Mouse (Mus musculus) heart, postnatal 10 days (tissue): Measurements from ENCODE around the gene Garnl3. TPM values are rescaled to one million over a fixed set of nuclear protein-coding genes. Genes with fewer than 3 reads are reported as not detected.

Experiments
- DNase-seq, 2 experiments: peaks; one replicate each; pipeline ENCODE4 v3.0.0; 2021
- intact Hi-C: fragments of 180-260 bp; cut with DNase I; formaldehyde crosslinking; loops from one replicate; pipeline ENCODE4 v1.15.1; 2025
- total RNA-seq, 2 experiments: library from RNA; stranded (reverse); gene quantifications; 2 replicates each; pipeline ENCODE4 v1.2.3; 2021

Garnl3 gene
- total RNA-seq, 2 experiments from 2014 or later: 9.2 to 9.9 TPM

GRCm38 (mm10) chr2:32982700-32983099 is 148.8 kb downstream of the Garnl3 start:
- DNase-seq: peak in 1 of 2 experiments; percentile 36

GRCm38 (mm10) chr2:32981725-32982271 is 149.7 kb downstream of the Garnl3 start, which contains the start of gene Slc2a8:
Slc2a8 (minus strand) TSS chr2:32982083.
- intact Hi-C loops: no loop called here
- peak; percentile 95 to 96 for DNase-seq

More at GRCm38 (mm10) chr2:32982700-32983099, 148.8 kb downstream of the Garnl3 start:
- intact Hi-C loops: no loop called here

DNA sequence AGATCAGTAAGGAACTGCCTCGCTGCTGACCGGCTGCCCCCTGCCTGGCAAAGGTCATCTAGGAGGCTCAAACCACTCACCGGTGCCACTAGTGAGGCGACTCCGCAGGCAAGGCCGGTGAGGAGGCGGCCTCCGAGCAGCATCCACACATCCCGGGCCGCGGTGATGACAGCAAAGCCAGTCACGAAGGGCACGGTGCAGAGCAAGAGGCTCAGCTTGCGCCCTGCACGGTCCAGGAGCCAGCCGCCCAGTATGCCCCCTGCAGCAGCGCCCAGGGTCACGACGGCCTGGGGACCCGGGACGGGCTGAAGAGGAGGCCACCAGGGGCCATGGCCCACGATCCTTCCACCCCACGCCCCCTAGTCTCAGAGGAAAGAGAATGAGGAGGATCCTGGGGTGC is 150.2 kb downstream of the Garnl3 start:
- intact Hi-C loops: no loop called here
- no peak for DNase-seq

DNA sequence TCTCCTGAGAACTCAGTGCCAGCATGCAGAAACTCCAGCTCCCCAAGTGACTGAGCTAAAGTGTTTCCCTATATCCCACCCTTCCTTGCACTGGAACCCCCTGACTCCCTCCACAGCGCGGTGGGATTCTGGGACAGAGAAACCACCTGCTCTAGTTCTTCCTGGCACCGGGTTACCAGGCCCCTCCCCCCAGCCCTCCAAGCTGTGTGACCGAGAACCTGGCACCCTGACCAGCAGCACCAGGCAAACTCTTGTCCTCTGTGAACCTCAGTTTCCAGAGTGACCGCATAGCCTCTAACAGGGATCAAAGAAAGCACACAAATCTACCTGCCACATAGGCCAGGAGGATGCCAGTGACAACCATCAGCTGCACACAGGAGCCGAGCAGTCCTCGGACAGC is 151.8 kb downstream of the Garnl3 start:
- no peak for DNase-seq
- intact Hi-C loops: no loop called here

GRCm38 (mm10) chr2:32978675-32979074 is 152.8 kb downstream of the Garnl3 start:
- intact Hi-C loops: no loop called here

GRCm38 (mm10) chr2:32977114-32977513 is 154.3 kb downstream of the Garnl3 start:
- no peak for DNase-seq
- intact Hi-C loops: no loop called here

More at GRCm38 (mm10) chr2:32978675-32979074, 152.8 kb downstream of the Garnl3 start:
- DNase-seq: no peak

GRCm38 (mm10) chr2:32974216-32974615 is 157.2 kb downstream of the Garnl3 start:
- intact Hi-C loops: no loop called here
- DNase-seq: no peak

GRCm38 (mm10) chr2:32971235-32971634 is 160.2 kb downstream of the Garnl3 start:
- intact Hi-C loops: no loop called here
- DNase-seq: no peak

DNA sequence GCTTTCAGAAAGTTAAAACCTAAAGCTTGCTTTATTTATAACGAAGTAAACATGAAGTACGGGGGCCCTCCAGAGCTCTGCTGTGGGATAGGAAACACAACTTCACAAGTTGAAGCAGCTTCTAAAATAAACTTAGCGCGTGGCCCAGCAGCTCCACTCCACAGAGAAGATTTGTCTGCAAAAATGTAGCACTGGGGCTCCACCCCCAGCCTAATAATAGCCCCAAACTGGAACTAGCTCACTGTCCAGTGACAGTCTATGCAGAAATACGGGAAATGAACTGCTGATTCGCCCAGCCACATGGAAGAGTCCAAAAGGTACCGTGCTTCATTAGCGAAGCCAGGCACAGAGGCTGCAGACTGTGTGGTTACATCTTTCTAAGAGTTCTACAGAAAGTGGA is 162.1 kb downstream of the Garnl3 start:
- peak; percentile 69 to 73 for DNase-seq
- intact Hi-C loops: no loop called here

DNA sequence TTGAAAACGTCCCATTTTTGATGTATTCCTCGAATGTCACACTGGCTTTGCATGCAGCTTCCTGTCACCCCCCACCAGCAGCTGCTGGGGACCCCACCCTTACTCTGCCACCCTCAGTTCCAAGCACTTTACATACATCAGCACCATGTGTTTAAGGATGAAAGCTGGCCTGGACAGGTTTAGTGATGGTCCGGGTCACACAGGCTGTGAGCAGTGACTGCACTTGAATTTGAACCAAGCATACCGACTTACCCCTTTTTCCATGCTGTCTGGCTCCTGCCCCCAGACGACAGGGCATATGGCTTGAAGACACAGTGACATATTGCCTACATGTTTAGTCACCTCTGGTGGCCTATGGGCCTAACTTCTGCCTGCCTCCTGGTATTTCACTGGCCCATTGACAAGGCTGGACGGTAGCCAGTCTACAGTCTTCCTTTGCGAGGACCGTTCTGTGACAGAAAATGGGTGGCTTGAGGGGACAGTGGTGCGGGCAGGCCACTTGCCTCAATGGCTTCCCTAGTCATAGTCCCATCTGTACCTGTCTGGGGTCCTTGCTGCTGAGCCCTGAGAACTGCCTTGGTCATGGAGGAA is 163.3 kb downstream of the Garnl3 start:
- peak in 1 of 2 experiments; percentile 44 for DNase-seq
- intact Hi-C loops: no loop called here

DNA sequence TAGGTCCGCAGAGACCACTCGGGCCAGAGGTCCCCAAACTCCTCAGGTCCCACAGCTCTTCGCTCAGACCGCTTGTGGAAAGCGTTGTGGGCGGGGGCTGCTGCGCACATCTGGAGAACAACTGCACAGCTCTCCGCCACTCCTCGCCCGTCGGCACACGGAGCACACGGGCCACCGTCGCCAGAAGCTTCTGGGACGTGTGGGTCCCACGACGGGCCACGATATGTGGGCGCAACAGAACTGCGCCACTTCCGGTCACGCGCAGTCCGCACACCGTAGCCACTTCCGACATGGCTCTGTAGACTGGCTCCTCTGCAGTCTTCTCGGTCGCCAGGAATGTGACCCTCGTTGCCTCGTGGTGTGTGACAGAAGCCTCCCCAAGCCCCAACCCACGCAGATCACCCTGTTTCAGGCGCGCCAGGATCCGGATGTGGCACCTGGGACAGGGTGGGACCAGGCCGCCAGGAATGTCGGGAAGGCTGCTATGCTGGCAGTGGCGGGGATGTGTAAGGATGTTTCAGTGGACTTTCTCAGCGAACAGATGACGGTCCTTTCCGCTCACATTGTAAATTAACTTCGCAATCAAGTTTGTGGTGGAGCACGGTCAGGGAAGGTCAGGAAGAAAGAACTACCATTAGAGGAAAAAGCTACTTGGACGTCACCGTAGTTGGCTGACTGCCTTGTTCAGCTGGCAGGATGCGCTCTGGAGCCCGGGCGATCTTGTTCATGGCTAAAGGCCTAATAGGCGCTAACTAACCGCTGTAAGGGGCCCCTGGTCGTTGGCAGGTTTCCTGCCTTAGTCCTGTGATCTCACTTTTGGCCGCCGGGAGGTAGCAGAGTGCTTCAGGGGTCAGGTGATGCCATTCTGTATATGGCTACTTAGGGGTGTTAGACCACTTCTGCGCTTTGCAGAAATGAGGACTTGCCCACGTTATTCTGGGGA is 164.5 kb downstream of the Garnl3 start:
- intact Hi-C loops: no loop called here

GRCm38 (mm10) chr2:32966184-32966688 is 165.2 kb downstream of the Garnl3 start:
- no peak for DNase-seq
- intact Hi-C loops: no loop called here

More for the DNA sequence above, 164.5 kb downstream of the Garnl3 start:
- peak; percentile 90 to 93 for DNase-seq

GRCm38 (mm10) chr2:32965511-32966183 is 165.8 kb downstream of the Garnl3 start:
- intact Hi-C loops: no loop called here
- DNase-seq: no peak

- intact Hi-C loops: no loop called here
- no peak for DNase-seq
These were observed 166.6 kb downstream of the Garnl3 start for GRCm38 (mm10) chr2:32964659-32965457.

DNA sequence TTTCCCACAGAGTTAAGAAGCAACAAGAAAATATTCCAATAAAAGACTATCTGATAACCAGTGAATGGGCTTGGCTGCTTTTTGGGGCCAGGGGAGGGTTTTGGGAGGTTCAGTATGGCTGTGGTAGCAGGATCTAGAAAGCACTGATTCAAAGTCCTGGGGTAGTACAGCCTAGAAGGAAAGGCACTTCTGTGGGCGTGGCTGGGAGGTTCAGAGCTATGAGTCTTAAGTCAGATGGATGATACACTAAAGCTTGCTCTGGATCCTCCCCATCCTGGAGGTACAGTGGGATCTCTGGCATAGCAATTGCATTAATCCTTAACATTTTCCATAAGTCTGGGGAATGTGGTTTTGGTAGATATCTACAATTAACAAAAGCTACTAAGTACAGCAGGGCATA is 167.5 kb downstream of the Garnl3 start:
- intact Hi-C loops: no loop called here
- no peak for DNase-seq

DNA sequence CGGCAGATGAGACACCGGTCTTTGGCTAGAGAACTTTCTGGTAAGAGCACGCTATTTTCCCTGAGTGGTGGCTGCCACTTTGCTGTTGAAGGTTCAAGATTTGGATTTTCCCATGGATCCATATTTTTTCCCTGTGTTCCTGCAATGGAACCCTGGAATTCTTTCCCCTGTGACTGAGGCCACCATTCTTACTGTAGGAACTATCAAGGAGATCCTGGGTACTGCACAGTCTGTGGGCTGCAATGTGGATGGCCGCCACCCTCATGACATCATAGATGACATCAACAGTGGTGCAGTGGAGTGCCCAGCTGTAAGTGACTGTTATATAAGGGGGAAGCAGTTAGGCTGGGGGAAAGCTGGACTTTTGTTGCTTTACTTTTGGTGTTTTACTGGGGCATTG is 167.9 kb downstream of the Garnl3 start:
- no peak for DNase-seq
- intact Hi-C loops: no loop called here

DNA sequence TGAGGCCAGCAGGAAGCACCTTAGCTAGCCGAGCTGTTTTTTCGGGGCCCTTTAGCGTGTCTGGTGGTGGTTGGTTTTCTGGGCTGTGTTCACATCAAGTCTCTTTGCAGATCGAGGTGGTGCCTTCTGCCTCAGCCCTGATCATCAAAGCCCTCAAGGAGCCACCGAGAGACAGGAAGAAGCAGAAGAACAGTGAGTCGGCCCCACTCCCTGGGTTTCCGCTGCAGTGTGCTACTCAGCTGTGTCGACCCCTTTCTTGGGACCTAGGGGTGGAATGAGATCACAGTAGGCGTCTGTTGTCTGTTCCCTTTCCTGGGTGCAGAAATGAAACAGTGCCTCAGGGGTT is 168.6 kb downstream of the Garnl3 start:
- intact Hi-C loops: no loop called here

DNA sequence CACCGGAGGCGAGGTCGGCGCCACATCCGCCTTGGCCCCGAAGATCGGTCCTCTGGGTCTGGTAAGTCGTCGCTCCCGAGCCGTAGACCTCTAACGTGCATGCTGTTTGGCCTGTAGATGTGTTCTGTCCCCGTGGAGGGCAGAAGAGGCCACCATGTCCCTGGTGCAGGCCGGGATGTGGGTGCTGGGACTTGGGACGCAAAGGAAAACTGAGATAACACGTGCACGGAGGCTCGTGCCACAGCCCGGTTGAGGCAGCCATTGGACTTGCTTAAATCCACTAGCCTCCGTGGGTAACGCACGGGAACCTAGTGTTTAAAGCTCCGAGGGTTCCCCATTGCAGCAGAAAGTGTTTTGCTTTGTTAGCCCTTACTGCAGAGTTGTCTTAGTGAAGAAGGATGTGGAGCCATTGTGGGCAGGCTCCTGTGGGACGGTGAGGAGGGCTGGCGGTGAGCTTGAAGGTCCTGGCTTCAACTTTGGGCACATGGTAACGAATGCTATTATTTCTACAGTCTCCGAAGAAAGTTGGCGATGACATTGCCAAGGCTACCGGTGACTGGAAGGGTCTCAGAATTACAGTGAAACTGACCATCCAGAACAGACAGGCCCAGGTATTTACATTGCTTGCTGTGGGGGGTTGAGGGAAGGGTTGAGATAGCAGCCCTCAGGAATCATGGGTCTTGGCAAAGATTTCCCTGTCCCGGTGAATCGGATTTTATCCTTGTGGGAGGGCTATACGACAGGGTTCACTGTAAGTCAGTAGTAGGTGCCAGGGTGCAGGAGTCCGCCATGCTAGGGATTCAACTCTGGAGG is 169.2 kb downstream of the Garnl3 start:
- DNase-seq: no peak
- intact Hi-C loops: no loop called here

More for the DNA sequence above, 168.6 kb downstream of the Garnl3 start:
- no peak for DNase-seq
